Mouse (Mus musculus): ENCODE data around the gene Lmo7. TPM values are rescaled to one million over a fixed set of nuclear protein-coding genes. Genes with fewer than 3 reads are reported as not detected.

The Lmo7 gene
- polyA plus RNA-seq, 1 experiment from 2014 or later, result 1.3 TPM

GRCm38 (mm10) chr14:101903722-101904121 is 174.0 kb downstream of the Lmo7 start:
- Histone ChIP-seq H3K36me3 (ENCODE audit: control insufficient read depth, insufficient read depth, low read length) (no peaks in the 10 kb centered on the region), H3K27ac (ENCODE audit: low read depth, low read length) (no peak overlapping the region), H3K9ac (ENCODE audit: low read length) (no peak overlapping the region), H3K4me2 (ENCODE audit: low read depth, low read length, severe bottlenecking) (no peak overlapping the region), H3K27me3 (ENCODE audit: control insufficient read depth, insufficient read depth, low read length) (no peaks in the 10 kb centered on the region), H3K4me1 (replicated peaks; ENCODE audit: control insufficient read depth, insufficient read depth, low read length) (no peaks in the 10 kb centered on the region), H3K4me3 (ENCODE audit: low read depth, low read length) (no peak overlapping the region), H3K9me3 (ENCODE audit: control insufficient read depth, low read length) (no peaks in the 10 kb centered on the region)
- no peak for ATAC-seq (replicated peaks; ENCODE audit: low FRiP score)
- 86% methylated on average over 5 of the region's 5 CpGs for WGBS
- DNase-seq (ENCODE audit: low spot score), result no peak

- WGBS, result 89% methylated on average over 7 of the region's 7 CpGs
- Histone ChIP-seq H3K4me3 (ENCODE audit: low read depth, low read length) (no peak overlapping the region), H3K4me2 (ENCODE audit: low read depth, low read length, severe bottlenecking) (no peak overlapping the region), H3K27ac (ENCODE audit: low read depth, low read length) (no peak overlapping the region), H3K36me3 (ENCODE audit: control insufficient read depth, insufficient read depth, low read length) (no peaks in the 10 kb centered on the region), H3K4me1 (replicated peaks; ENCODE audit: control insufficient read depth, insufficient read depth, low read length) (no peaks in the 10 kb centered on the region), H3K9ac (ENCODE audit: low read length) (no peak overlapping the region), H3K9me3 (ENCODE audit: control insufficient read depth, low read length) (no peaks in the 10 kb centered on the region), H3K27me3 (ENCODE audit: control insufficient read depth, insufficient read depth, low read length) (no peaks in the 10 kb centered on the region)
- ATAC-seq (replicated peaks; ENCODE audit: low FRiP score), result no peak
- DNase-seq (ENCODE audit: low spot score), result no peak
Measured at GRCm38 (mm10) chr14:101911983-101912382, 182.2 kb downstream of the Lmo7 start.

GRCm38 (mm10) chr14:101912392-101912791 is 182.6 kb downstream of the Lmo7 start:
- H3K4me3 ChIP-seq (ENCODE audit: low read depth, low read length), result no peak overlapping the region
- DNase-seq (ENCODE audit: low spot score), result no peak
- no peaks in the 10 kb centered on the region for H3K9me3 ChIP-seq (ENCODE audit: control insufficient read depth, low read length)
- WGBS, result 89% methylated on average over 3 of the region's 3 CpGs
- no peak for ATAC-seq (replicated peaks; ENCODE audit: low FRiP score)
- no peak overlapping the region for H3K4me2 ChIP-seq (ENCODE audit: low read depth, low read length, severe bottlenecking)
- no peaks in the 10 kb centered on the region for H3K4me1 ChIP-seq (replicated peaks; ENCODE audit: control insufficient read depth, insufficient read depth, low read length)
- H3K36me3 ChIP-seq (ENCODE audit: control insufficient read depth, insufficient read depth, low read length), result no peaks in the 10 kb centered on the region
- no peaks in the 10 kb centered on the region for H3K27me3 ChIP-seq (ENCODE audit: control insufficient read depth, insufficient read depth, low read length)
- H3K9ac ChIP-seq (ENCODE audit: low read length), result no peak overlapping the region
- no peak overlapping the region for H3K27ac ChIP-seq (ENCODE audit: low read depth, low read length)

- Histone ChIP-seq H3K4me2 (ENCODE audit: low read depth, low read length, severe bottlenecking) (no peak overlapping the region), H3K4me3 (ENCODE audit: low read depth, low read length) (no peak overlapping the region), H3K27ac (ENCODE audit: low read depth, low read length) (no peak overlapping the region), H3K9ac (ENCODE audit: low read length) (no peak overlapping the region), H3K27me3 (ENCODE audit: control insufficient read depth, insufficient read depth, low read length) (no peaks in the 10 kb centered on the region), H3K9me3 (ENCODE audit: control insufficient read depth, low read length) (no peaks in the 10 kb centered on the region), H3K4me1 (replicated peaks; ENCODE audit: control insufficient read depth, insufficient read depth, low read length) (no peaks in the 10 kb centered on the region), H3K36me3 (ENCODE audit: control insufficient read depth, insufficient read depth, low read length) (no peaks in the 10 kb centered on the region)
- DNase-seq (ENCODE audit: low spot score) (no peak), ATAC-seq (replicated peaks; ENCODE audit: low FRiP score) (no peak)
Measured at GRCm38 (mm10) chr14:101914321-101914720, 184.6 kb downstream of the Lmo7 start.

- DNase-seq (ENCODE audit: low spot score), result no peak
- H3K36me3 ChIP-seq (ENCODE audit: control insufficient read depth, insufficient read depth, low read length), result no peaks in the 10 kb centered on the region
- ATAC-seq (replicated peaks; ENCODE audit: low FRiP score), result no peak
- no peak overlapping the region for H3K27ac ChIP-seq (ENCODE audit: low read depth, low read length)
- WGBS, result 79% methylated on average over 8 of the region's 8 CpGs
- no peaks in the 10 kb centered on the region for H3K27me3 ChIP-seq (ENCODE audit: control insufficient read depth, insufficient read depth, low read length)
- H3K4me3 ChIP-seq (ENCODE audit: low read depth, low read length), result no peak overlapping the region
- no peaks in the 10 kb centered on the region for H3K9me3 ChIP-seq (ENCODE audit: control insufficient read depth, low read length)
- H3K4me1 ChIP-seq (replicated peaks; ENCODE audit: control insufficient read depth, insufficient read depth, low read length), result no peaks in the 10 kb centered on the region
- no peak overlapping the region for H3K4me2 ChIP-seq (ENCODE audit: low read depth, low read length, severe bottlenecking)
- no peak overlapping the region for H3K9ac ChIP-seq (ENCODE audit: low read length)
Measured at GRCm38 (mm10) chr14:101915867-101916266, 186.1 kb downstream of the Lmo7 start.

- H3K27me3 ChIP-seq (ENCODE audit: control insufficient read depth, insufficient read depth, low read length), result no peaks in the 10 kb centered on the region
- no peak overlapping the region for H3K27ac ChIP-seq (ENCODE audit: low read depth, low read length)
- H3K9ac ChIP-seq (ENCODE audit: low read length), result no peak overlapping the region
- no peaks in the 10 kb centered on the region for H3K36me3 ChIP-seq (ENCODE audit: control insufficient read depth, insufficient read depth, low read length)
- H3K9me3 ChIP-seq (ENCODE audit: control insufficient read depth, low read length), result no peaks in the 10 kb centered on the region
- no peak overlapping the region for H3K4me2 ChIP-seq (ENCODE audit: low read depth, low read length, severe bottlenecking)
- DNase-seq (ENCODE audit: low spot score), result no peak
- H3K4me1 ChIP-seq (replicated peaks; ENCODE audit: control insufficient read depth, insufficient read depth, low read length), result no peaks in the 10 kb centered on the region
- WGBS, result 96% methylated on average over 5 of the region's 5 CpGs
- ATAC-seq (replicated peaks; ENCODE audit: low FRiP score), result no peak
- H3K4me3 ChIP-seq (ENCODE audit: low read depth, low read length), result no peak overlapping the region
Measured at GRCm38 (mm10) chr14:101918471-101918870, 188.7 kb downstream of the Lmo7 start.

GRCm38 (mm10) chr14:101927646-101928244 is 198.0 kb downstream of the Lmo7 start:
- H3K36me3 ChIP-seq (ENCODE audit: control insufficient read depth, insufficient read depth, low read length), result no peaks in the 10 kb centered on the region
- H3K4me1 ChIP-seq (replicated peaks; ENCODE audit: control insufficient read depth, insufficient read depth, low read length), result no peaks in the 10 kb centered on the region
- H3K27me3 ChIP-seq (ENCODE audit: control insufficient read depth, insufficient read depth, low read length), result no peaks in the 10 kb centered on the region
- H3K9ac ChIP-seq (ENCODE audit: low read length), result no peak overlapping the region
- no peak for DNase-seq (ENCODE audit: low spot score)
- 74% methylated on average over 12 of the region's 12 CpGs for WGBS
- no peaks in the 10 kb centered on the region for H3K9me3 ChIP-seq (ENCODE audit: control insufficient read depth, low read length)
- H3K4me3 ChIP-seq (ENCODE audit: low read depth, low read length), result no peak overlapping the region
- no peak overlapping the region for H3K4me2 ChIP-seq (ENCODE audit: low read depth, low read length, severe bottlenecking)
- no peak for ATAC-seq (replicated peaks; ENCODE audit: low FRiP score)
- H3K27ac ChIP-seq (ENCODE audit: low read depth, low read length), result no peak overlapping the region

- no peak for ATAC-seq (replicated peaks; ENCODE audit: low FRiP score)
- H3K4me3 ChIP-seq (ENCODE audit: low read depth, low read length), result no peak overlapping the region
- no peak overlapping the region for H3K9ac ChIP-seq (ENCODE audit: low read length)
- no peak for DNase-seq (ENCODE audit: low spot score)
- no peak overlapping the region for H3K4me2 ChIP-seq (ENCODE audit: low read depth, low read length, severe bottlenecking)
- no peaks in the 10 kb centered on the region for H3K9me3 ChIP-seq (ENCODE audit: control insufficient read depth, low read length)
- no peaks in the 10 kb centered on the region for H3K36me3 ChIP-seq (ENCODE audit: control insufficient read depth, insufficient read depth, low read length)
- H3K27ac ChIP-seq (ENCODE audit: low read depth, low read length), result no peak overlapping the region
- 93% methylated on average over 25 of the region's 25 CpGs for WGBS
- no peaks in the 10 kb centered on the region for H3K27me3 ChIP-seq (ENCODE audit: control insufficient read depth, insufficient read depth, low read length)
- no peaks in the 10 kb centered on the region for H3K4me1 ChIP-seq (replicated peaks; ENCODE audit: control insufficient read depth, insufficient read depth, low read length)
Measured at GRCm38 (mm10) chr14:101930576-101931447, 201.1 kb downstream of the Lmo7 start.

GRCm38 (mm10) chr14:101931448-101931750 is 201.6 kb downstream of the Lmo7 start:
- ATAC-seq (replicated peaks; ENCODE audit: low FRiP score), result no peak
- 88% methylated on average over 4 of the region's 4 CpGs for WGBS
- no peak overlapping the region for H3K27ac ChIP-seq (ENCODE audit: low read depth, low read length)
- no peak for DNase-seq (ENCODE audit: low spot score)
- no peaks in the 10 kb centered on the region for H3K36me3 ChIP-seq (ENCODE audit: control insufficient read depth, insufficient read depth, low read length)
- H3K9me3 ChIP-seq (ENCODE audit: control insufficient read depth, low read length), result no peaks in the 10 kb centered on the region
- H3K27me3 ChIP-seq (ENCODE audit: control insufficient read depth, insufficient read depth, low read length), result no peaks in the 10 kb centered on the region
- H3K4me3 ChIP-seq (ENCODE audit: low read depth, low read length), result no peak overlapping the region
- no peaks in the 10 kb centered on the region for H3K4me1 ChIP-seq (replicated peaks; ENCODE audit: control insufficient read depth, insufficient read depth, low read length)
- no peak overlapping the region for H3K4me2 ChIP-seq (ENCODE audit: low read depth, low read length, severe bottlenecking)
- no peak overlapping the region for H3K9ac ChIP-seq (ENCODE audit: low read length)
